Mouse (Mus musculus): ENCODE data around the gene Wsb2. TPM values are rescaled to one million over a fixed set of nuclear protein-coding genes. Genes with fewer than 3 reads are reported as not detected.

Wsb2 gene
- total and polyA plus RNA-seq, 2 experiments from 2014 or later: 321 to 421 TPM

GRCm38 (mm10) chr5:117345432-117345976 lies 11.6 kb upstream of the Wsb2 start:
- ATAC-seq (no peak), DNase-seq (ENCODE audit: low spot score) (no peak)
- Histone ChIP-seq H3K4me2 (ENCODE audit: low read depth, low read length) (no peak overlapping the region), H3K4me3 (ENCODE audit: low read length) (no peak overlapping the region), H3K27me3 (ENCODE audit: insufficient read depth, low read length) (no peaks in the 10 kb centered on the region), H3K4me1 (ENCODE audit: insufficient read depth, low read length) (no peaks in the 10 kb centered on the region), H3K9ac (replicated peaks; ENCODE audit: low read length) (no peak overlapping the region), H3K36me3 (ENCODE audit: insufficient read depth, low read length) (no peaks in the 10 kb centered on the region), H3K9me3 (ENCODE audit: low read length) (no peaks in the 10 kb centered on the region), H3K27ac (no peak overlapping the region)
- WGBS: 80% methylated on average over 5 of the region's 5 CpGs
- no peak for TF ChIP-seq CTCF (IDR thresholded peaks at IDR 0.05; ENCODE audit: low read depth)

GRCm38 (mm10) chr5:117346281-117346680 lies 10.8 kb upstream of the Wsb2 start:
- no peak overlapping the region for H3K9ac ChIP-seq (replicated peaks; ENCODE audit: low read length)
- no peaks in the 10 kb centered on the region for H3K27me3 ChIP-seq (ENCODE audit: insufficient read depth, low read length)
- no peaks in the 10 kb centered on the region for H3K4me1 ChIP-seq (ENCODE audit: insufficient read depth, low read length)
- no peak for TF ChIP-seq CTCF (IDR thresholded peaks at IDR 0.05; ENCODE audit: low read depth)
- no peaks in the 10 kb centered on the region for H3K36me3 ChIP-seq (ENCODE audit: insufficient read depth, low read length)
- H3K4me3 ChIP-seq (ENCODE audit: low read length): no peak overlapping the region
- H3K9me3 ChIP-seq (ENCODE audit: low read length): no peaks in the 10 kb centered on the region
- ATAC-seq: no peak
- no peak overlapping the region for H3K27ac ChIP-seq
- DNase-seq (ENCODE audit: low spot score): no peak
- WGBS: 51% methylated on average over 3 of the region's 3 CpGs
- H3K4me2 ChIP-seq (ENCODE audit: low read depth, low read length): no peak overlapping the region

- no peak overlapping the region for H3K4me2 ChIP-seq (ENCODE audit: low read depth, low read length)
- WGBS: 85% methylated on average over 5 of the region's 5 CpGs
- H3K9ac ChIP-seq (replicated peaks; ENCODE audit: low read length): no peak overlapping the region
- ATAC-seq: no peak
- no peak for DNase-seq (ENCODE audit: low spot score)
- H3K4me1 ChIP-seq (ENCODE audit: insufficient read depth, low read length): no peaks in the 10 kb centered on the region
- no peak for TF ChIP-seq CTCF (IDR thresholded peaks at IDR 0.05; ENCODE audit: low read depth)
- no peak overlapping the region for H3K4me3 ChIP-seq (ENCODE audit: low read length)
- no peaks in the 10 kb centered on the region for H3K27me3 ChIP-seq (ENCODE audit: insufficient read depth, low read length)
- no peaks in the 10 kb centered on the region for H3K9me3 ChIP-seq (ENCODE audit: low read length)
- H3K36me3 ChIP-seq (ENCODE audit: insufficient read depth, low read length): no peaks in the 10 kb centered on the region
- H3K27ac ChIP-seq: no peak overlapping the region
Observed at GRCm38 (mm10) chr5:117347011-117347410, 10.1 kb upstream of the Wsb2 start.

GRCm38 (mm10) chr5:117347838-117348237 lies 9.3 kb upstream of the Wsb2 start:
- 92% methylated on average over 2 of the region's 2 CpGs for WGBS
- Histone ChIP-seq H3K4me1 (ENCODE audit: insufficient read depth, low read length) (no peaks in the 10 kb centered on the region), H3K4me3 (ENCODE audit: low read length) (no peak overlapping the region), H3K36me3 (ENCODE audit: insufficient read depth, low read length) (no peaks in the 10 kb centered on the region), H3K27ac (no peak overlapping the region), H3K27me3 (ENCODE audit: insufficient read depth, low read length) (no peaks in the 10 kb centered on the region), H3K9ac (replicated peaks; ENCODE audit: low read length) (no peak overlapping the region), H3K9me3 (ENCODE audit: low read length) (no peaks in the 10 kb centered on the region), H3K4me2 (ENCODE audit: low read depth, low read length) (no peak overlapping the region)
- DNase-seq (ENCODE audit: low spot score) (no peak), ATAC-seq (no peak)
- TF ChIP-seq CTCF (IDR thresholded peaks at IDR 0.05; ENCODE audit: low read depth): no peak

GRCm38 (mm10) chr5:117348279-117348678 lies 8.8 kb upstream of the Wsb2 start:
- no peaks in the 10 kb centered on the region for H3K9me3 ChIP-seq (ENCODE audit: low read length)
- ATAC-seq: peak; percentile 88
- no peak overlapping the region for H3K4me3 ChIP-seq (ENCODE audit: low read length)
- no peak overlapping the region for H3K4me2 ChIP-seq (ENCODE audit: low read depth, low read length)
- 19% methylated on average over 19 of the region's 19 CpGs for WGBS
- no peak overlapping the region for H3K9ac ChIP-seq (replicated peaks; ENCODE audit: low read length)
- H3K36me3 ChIP-seq (ENCODE audit: insufficient read depth, low read length): no peaks in the 10 kb centered on the region
- TF ChIP-seq CTCF (IDR thresholded peaks at IDR 0.05; ENCODE audit: low read depth): no peak
- H3K27me3 ChIP-seq (ENCODE audit: insufficient read depth, low read length): no peaks in the 10 kb centered on the region
- no peaks in the 10 kb centered on the region for H3K4me1 ChIP-seq (ENCODE audit: insufficient read depth, low read length)
- peak; percentile 78 for DNase-seq (ENCODE audit: low spot score)
- H3K27ac ChIP-seq: no peak overlapping the region

GRCm38 (mm10) chr5:117354121-117354520 lies 3.0 kb upstream of the Wsb2 start:
- no peak for TF ChIP-seq CTCF (IDR thresholded peaks at IDR 0.05; ENCODE audit: low read depth)
- Histone ChIP-seq H3K9me3 (ENCODE audit: low read length) (no peaks in the 10 kb centered on the region), H3K4me2 (ENCODE audit: low read depth, low read length) (no peak overlapping the region), H3K9ac (replicated peaks; ENCODE audit: low read length) (no peak overlapping the region), H3K36me3 (ENCODE audit: insufficient read depth, low read length) (no peaks in the 10 kb centered on the region), H3K27me3 (ENCODE audit: insufficient read depth, low read length) (no peaks in the 10 kb centered on the region), H3K4me1 (ENCODE audit: insufficient read depth, low read length) (no peaks in the 10 kb centered on the region), H3K27ac (no peak overlapping the region), H3K4me3 (ENCODE audit: low read length) (no peak overlapping the region)
- ATAC-seq (no peak), DNase-seq (ENCODE audit: low spot score) (no peak)
- WGBS: 76% methylated on average over 8 of the region's 8 CpGs

GRCm38 (mm10) chr5:117355648-117356303 lies 1.3 kb upstream of the Wsb2 start:
- ATAC-seq (no peak), DNase-seq (ENCODE audit: low spot score) (peak; percentile 21)
- Histone ChIP-seq H3K4me2 (ENCODE audit: low read depth, low read length) (peak overlapping the region; percentile 79), H3K27me3 (ENCODE audit: insufficient read depth, low read length) (no peaks in the 10 kb centered on the region), H3K4me3 (ENCODE audit: low read length) (peak overlapping the region; percentile 98), H3K9me3 (ENCODE audit: low read length) (no peaks in the 10 kb centered on the region), H3K9ac (replicated peaks; ENCODE audit: low read length) (no peak overlapping the region), H3K4me1 (ENCODE audit: insufficient read depth, low read length) (peaks cover 12% of the 10 kb centered on the region; the same call in 1 of the 2 replicates), H3K27ac (peak overlapping the region; percentile 95), H3K36me3 (ENCODE audit: insufficient read depth, low read length) (no peaks in the 10 kb centered on the region)
- TF ChIP-seq CTCF (IDR thresholded peaks at IDR 0.05; ENCODE audit: low read depth): peak; percentile 62
- 46% methylated on average over 14 of the region's 14 CpGs for WGBS
